Mouse (Mus musculus) cerebellum, adult 9-11 months (tissue): ENCODE data around the gene Olfr1289.

Experiments used
- DNase-seq: peaks from one replicate; pipeline ENCODE4 v3.0.0; 2022

Olfr1289 gene

GRCm38 (mm10) chr2:111480519-111480918 is at the start of gene Olfr1289:
TSS of gene Olfr1289 (plus strand) at chr2:111480819.
- DNase-seq = no peak

- DNase-seq = no peak
Measured at GRCm38 (mm10) chr2:111448842-111449241, 31.8 kb upstream of the Olfr1289 start, which contains the start of gene Olfr1287. TSS of gene Olfr1287 (plus strand) at chr2:111449142.

DNA sequence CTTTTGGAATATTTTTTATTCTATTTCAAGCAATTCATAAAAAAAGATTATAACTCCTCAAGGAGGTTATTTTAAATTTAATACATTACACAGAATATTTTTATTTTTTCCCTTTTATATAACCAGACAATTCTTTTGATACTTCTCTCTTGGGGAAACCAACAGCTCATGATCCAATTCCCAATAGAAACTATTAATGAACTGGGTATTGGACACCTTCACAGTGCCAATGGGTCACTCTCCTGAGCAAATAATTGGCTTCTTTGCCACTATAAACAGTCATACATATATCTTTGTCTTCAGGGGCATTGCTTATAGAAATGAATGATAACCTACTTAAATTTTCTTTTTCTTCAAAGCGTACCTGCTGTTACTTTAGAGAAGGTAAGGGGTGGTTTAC is 6.8 kb upstream of the Olfr1289 start, which contains the start of gene Olfr1288:
Gene Olfr1288 (plus strand): TSS at position 301 of the 400 bp plus-strand sequence.
- no peak for DNase-seq

DNA sequence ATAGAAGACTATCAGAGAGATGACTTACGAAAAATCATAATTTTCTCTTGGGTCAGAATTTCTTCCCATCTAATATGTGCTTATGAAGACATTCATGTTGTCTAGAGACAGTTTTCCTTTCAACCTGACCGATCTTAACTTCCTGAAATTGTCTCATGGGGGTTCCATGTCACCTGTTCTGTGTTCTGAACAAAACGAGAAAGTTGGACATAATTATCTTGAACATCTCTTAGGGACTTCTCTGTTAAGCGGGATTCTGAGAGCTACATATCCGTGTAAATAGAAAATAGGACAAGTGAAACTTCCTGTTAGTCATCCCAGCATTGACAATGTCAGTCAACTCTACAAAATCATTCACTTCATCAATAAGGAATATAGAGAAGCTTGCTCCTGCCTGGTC is 13.1 kb downstream of the Olfr1289 start, which contains the start of gene Olfr1290:
Gene Olfr1290 (minus strand): TSS at position 101 of the 400 bp plus-strand sequence.
- no peak for DNase-seq

- no peak for DNase-seq
Measured at GRCm38 (mm10) chr2:111496880-111497279, 16.3 kb downstream of the Olfr1289 start, which contains the start of gene Olfr1291-ps1. TSS of gene Olfr1291-ps1 (plus strand) at chr2:111497180.

- no peak for DNase-seq
Measured at GRCm38 (mm10) chr2:111517451-111517850, 36.8 kb downstream of the Olfr1289 start.

DNA sequence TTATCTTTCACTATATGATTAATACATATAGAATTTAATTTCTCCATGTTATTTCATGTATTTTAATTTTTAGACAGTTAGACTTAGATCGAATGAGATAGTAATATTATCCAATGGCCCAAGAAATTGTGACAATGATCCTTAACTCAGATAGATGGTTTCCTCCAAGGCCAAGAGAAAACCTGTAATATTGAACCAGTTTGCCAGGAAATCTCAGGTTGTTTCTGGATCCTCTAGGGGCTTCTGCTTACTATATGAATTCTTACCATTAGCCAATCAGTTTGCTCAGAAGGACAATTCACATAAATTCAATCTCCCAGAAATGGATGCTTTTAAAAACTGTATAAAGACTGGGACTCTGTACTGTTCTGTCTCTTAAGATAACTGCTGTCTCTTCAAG is 44.3 kb downstream of the Olfr1289 start, which contains the start of gene Olfr1293-ps:
Gene Olfr1293-ps (plus strand): TSS at position 301 of the 400 bp plus-strand sequence.
- no peak for DNase-seq
